Mouse (Mus musculus) spleen, adult 2 months (tissue): ENCODE data around the gene Scap. TPM values are rescaled to one million over a fixed set of nuclear protein-coding genes. Genes with fewer than 3 reads are reported as not detected.

Experiments
- DNase-seq, 2 experiments: peaks; one replicate each; pipeline versions ENCODE4 v3.0.0 to v3.0.0-alpha.2; 2012 to 2021; ENCODE audit warnings: low spot score in 2 of 2, low read depth in 1 of 2
- H3K27ac ChIP-seq: fragments of 200-500 bp; 2 replicates; pipeline ENCODE4 v1.5.1; 2012; ENCODE audit warnings: low read length, inconsistent platforms; ENCODE audit not compliant: insufficient read depth
- H3K27me3 ChIP-seq: fragments of 200-500 bp; 2 replicates; pipeline ENCODE4 v1.6.1; 2012; ENCODE audit warnings: mild to moderate bottlenecking, moderate library complexity, low read length, inconsistent platforms; ENCODE audit not compliant: control insufficient read depth, insufficient read depth
- H3K36me3 ChIP-seq: fragments of 200-500 bp; 2 replicates; pipeline ENCODE4 v1.6.1; 2012; ENCODE audit warnings: mild to moderate bottlenecking, low read length, inconsistent platforms; ENCODE audit not compliant: control insufficient read depth, insufficient read depth
- H3K4me1 ChIP-seq: fragments of 200-500 bp; 2 replicates; pipeline ENCODE4 v1.6.1; 2011; ENCODE audit warnings: inconsistent platforms; ENCODE audit not compliant: control insufficient read depth, insufficient read depth, insufficient read length
- H3K4me3 ChIP-seq: fragments of 200-500 bp; 2 replicates; pipeline ENCODE4 v1.5.1; 2011; ENCODE audit warnings: mild to moderate bottlenecking, inconsistent platforms; ENCODE audit not compliant: insufficient read depth, insufficient read length; ENCODE audit errors: extremely low read depth
- CTCF ChIP-seq: fragments of 200-500 bp; IDR thresholded peaks from 2 replicates; pipeline ENCODE4 v1.5.1; 2011; ENCODE audit warnings: mild to moderate bottlenecking, inconsistent platforms; ENCODE audit not compliant: insufficient read depth, insufficient read length, insufficient replicate concordance; ENCODE audit errors: extremely low read depth
- POLR2A ChIP-seq: fragments of 200-500 bp; IDR thresholded peaks from 2 replicates; pipeline ENCODE4 v1.6.1; 2011; ENCODE audit warnings: low read depth, low read length, inconsistent platforms
- WGBS: fragments of 180-500 bp; shearing (Covaris S2); methylation state at CpG from one replicate; pipeline ENCODE4 v1.1.7; 2018; 5-methylcytosine and 5-hydroxymethylcytosine counted together
- polyA plus RNA-seq: library from polyadenylated mRNA; depleted of rRNA; stranded (reverse); fragments of >200 nt; gene quantifications from 2 replicates; pipeline ENCODE4 v1.2.3, GENCODE M21; 2012

Scap gene
- polyA plus RNA-seq, 1 experiment = 40.4 TPM

DNA sequence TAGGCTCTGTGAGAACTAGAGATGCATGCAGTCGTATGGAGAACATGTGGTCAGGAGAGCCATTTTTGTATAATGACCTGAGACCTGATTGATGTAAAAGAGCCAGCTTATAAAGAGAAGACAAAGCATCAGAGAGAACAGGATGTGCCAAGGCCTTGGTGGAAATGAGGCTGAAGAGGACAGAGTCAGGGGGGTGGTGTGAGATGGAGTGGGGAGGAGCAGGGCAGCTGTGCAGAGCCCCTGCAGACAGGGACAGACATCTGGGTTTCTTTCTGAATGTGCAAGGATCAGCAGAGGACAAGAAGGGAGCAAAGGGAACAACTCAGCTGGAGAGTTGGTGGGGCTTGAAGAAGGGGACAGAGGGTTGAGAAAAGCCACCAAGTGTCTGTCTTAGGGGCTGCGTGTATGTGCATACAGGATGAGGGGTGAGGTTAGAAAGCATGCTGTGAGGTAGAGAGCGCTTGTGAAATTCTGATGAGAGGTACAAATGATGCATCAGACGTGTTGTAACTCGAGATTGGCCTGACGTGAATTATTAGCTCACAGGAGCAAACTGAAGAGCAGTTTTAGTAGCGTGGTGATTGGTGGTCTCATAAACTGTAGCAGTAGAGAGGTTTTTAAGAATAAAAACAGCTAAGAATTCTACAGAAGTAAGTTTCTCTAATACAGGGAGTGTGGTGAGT, 12.1 kb downstream of the Scap start:
- 85% methylated on average over 7 of the region's 7 CpGs for WGBS
- no peak overlapping the region for H3K27ac ChIP-seq
- no peak for DNase-seq
- H3K4me1 ChIP-seq = no peaks in the 10 kb centered on the region
- no peaks in the 10 kb centered on the region for H3K36me3 ChIP-seq
- H3K27me3 ChIP-seq = no peaks in the 10 kb centered on the region
- TF ChIP-seq POLR2A (no peak), CTCF (no peak)
- no peak overlapping the region for H3K4me3 ChIP-seq

DNA sequence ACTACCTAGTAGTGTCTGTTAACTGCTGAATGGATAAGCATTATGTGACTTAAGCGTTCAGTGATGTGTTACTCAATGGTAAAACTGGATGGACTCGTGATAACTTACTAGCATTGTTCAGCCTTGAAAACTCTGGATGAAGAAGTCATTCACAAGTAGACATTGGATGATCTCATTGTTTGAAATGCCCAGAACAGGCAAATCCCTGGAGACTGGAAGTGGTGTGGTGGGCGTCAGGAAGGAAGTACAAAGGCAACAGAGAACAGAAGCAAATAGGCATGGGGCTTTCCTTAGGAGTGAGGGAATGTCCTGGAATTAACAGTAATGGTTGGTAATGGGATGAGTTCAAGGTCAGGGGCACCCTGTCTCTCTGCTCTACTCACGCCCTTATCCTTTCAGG, 15.8 kb downstream of the Scap start:
- Histone ChIP-seq H3K27me3 (no peaks in the 10 kb centered on the region), H3K4me1 (no peaks in the 10 kb centered on the region; the same call in 1 of the 2 replicates), H3K4me3 (no peak overlapping the region), H3K27ac (no peak overlapping the region), H3K36me3 (peaks cover 1% of the 10 kb centered on the region; the same call in 1 of the 2 replicates)
- WGBS = 80% methylated on average over 4 of the region's 4 CpGs
- no peak for DNase-seq
- TF ChIP-seq CTCF (no peak), POLR2A (no peak)

- TF ChIP-seq POLR2A (no peak), CTCF (no peak)
- H3K36me3 ChIP-seq = peaks cover 1% of the 10 kb centered on the region; the same call in 1 of the 2 replicates
- DNase-seq = no peak
- 90% methylated on average over 5 of the region's 5 CpGs for WGBS
- no peaks in the 10 kb centered on the region; the same call in 1 of the 2 replicates for H3K4me1 ChIP-seq
- no peak overlapping the region for H3K27ac ChIP-seq
- no peak overlapping the region for H3K4me3 ChIP-seq
- H3K27me3 ChIP-seq = no peaks in the 10 kb centered on the region
Measured at GRCm38 (mm10) chr9:110350188-110350587, 17.1 kb downstream of the Scap start.

DNA sequence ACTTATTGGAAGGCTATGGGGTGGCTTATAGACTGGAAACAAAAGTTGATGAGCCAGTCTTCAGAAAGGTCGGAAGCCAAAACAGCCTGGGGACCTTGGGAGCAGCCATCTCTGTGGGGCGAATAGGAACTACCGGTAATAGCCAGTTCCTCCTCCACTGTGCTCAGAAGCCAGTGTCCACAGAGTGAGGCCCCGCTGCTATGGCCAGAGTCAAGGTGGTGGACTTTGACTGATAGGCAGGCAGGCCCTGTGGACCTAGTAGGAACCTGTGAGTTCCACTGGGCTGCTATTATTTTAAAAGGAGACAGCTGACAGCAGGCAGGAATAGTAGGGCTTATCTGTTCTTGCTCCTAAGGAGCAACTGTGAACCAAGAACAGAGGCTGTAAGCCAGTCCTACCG, 17.5 kb downstream of the Scap start:
- Histone ChIP-seq H3K27ac (no peak overlapping the region), H3K4me3 (no peak overlapping the region), H3K36me3 (peaks cover 1% of the 10 kb centered on the region; the same call in 1 of the 2 replicates), H3K4me1 (no peaks in the 10 kb centered on the region; the same call in 1 of the 2 replicates), H3K27me3 (no peaks in the 10 kb centered on the region)
- 84% methylated on average over 5 of the region's 5 CpGs for WGBS
- no peak for TF ChIP-seq CTCF
- TF ChIP-seq POLR2A = no peak
- no peak for DNase-seq

DNA sequence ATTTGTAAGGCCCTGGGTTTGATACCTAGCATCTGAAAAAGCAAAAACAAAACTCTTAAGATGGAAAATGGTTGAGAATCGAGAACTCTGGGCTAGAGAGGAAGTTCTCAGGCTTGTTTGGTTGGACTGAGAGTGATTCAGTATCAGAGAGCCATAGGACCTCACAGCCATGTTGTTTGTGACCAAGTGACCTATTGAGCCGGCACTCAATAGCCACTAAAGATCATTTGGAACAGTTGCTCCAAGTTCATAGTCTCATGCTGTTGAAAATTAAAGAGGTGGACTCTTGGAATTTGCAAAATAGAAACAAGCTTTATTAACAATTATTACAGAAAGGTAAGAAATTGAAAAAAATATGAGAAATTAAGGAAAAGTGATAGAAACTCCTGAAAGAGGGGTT, 18.3 kb downstream of the Scap start:
- Histone ChIP-seq H3K36me3 (peaks cover 1% of the 10 kb centered on the region; the same call in 1 of the 2 replicates), H3K4me3 (no peak overlapping the region), H3K27ac (no peak overlapping the region), H3K4me1 (no peaks in the 10 kb centered on the region; the same call in 1 of the 2 replicates), H3K27me3 (no peaks in the 10 kb centered on the region)
- WGBS = 62% methylated on average over 2 of the region's 2 CpGs
- no peak for DNase-seq
- no peak for TF ChIP-seq POLR2A
- no peak for TF ChIP-seq CTCF

GRCm38 (mm10) chr9:110351932-110352632, 19.0 kb downstream of the Scap start:
- no peak overlapping the region for H3K4me3 ChIP-seq
- no peaks in the 10 kb centered on the region; the same call in 1 of the 2 replicates for H3K4me1 ChIP-seq
- no peaks in the 10 kb centered on the region for H3K27me3 ChIP-seq
- H3K27ac ChIP-seq = 0 out of 2 replicates have a peak overlapping the region, but pooled peaks have one; percentile 4
- DNase-seq = no peak
- TF ChIP-seq POLR2A = no peak
- no peak for TF ChIP-seq CTCF
- peaks cover 1% of the 10 kb centered on the region; the same call in 1 of the 2 replicates for H3K36me3 ChIP-seq
- WGBS = 42% methylated on average over 8 of the region's 8 CpGs
